Mouse (Mus musculus): Measurements from ENCODE around the gene Zc3hc1.

Zc3hc1 gene

GRCm38 (mm10) chr6:30321002-30321401, 69.8 kb downstream of the Zc3hc1 start:
- no peak for DNase-seq (ENCODE audit: low read depth, low spot score)

DNA sequence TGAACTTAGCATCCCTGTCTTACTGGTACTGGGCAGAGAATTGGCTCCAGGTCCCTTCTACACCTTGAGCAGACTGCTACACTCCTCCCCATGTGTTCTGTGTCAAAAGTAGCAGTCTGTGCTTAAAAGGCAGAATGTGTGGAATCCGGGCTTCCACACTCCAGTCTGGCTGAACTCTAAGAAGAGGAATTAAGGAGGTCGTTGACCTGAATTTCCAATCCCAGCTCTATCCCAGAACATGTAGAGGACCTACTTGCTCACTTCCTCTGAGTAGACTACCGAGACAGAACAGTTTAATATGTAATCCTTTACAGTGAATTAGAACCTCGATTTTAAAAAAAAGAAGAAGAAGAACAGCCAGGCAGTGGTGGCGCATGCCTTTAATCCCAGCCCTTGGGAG, 71.6 kb downstream of the Zc3hc1 start:
- DNase-seq (ENCODE audit: low read depth, low spot score): no peak

Measured in brain, adult 2 months (tissue).